Mouse (Mus musculus): ENCODE data around the gene Cacfd1.

- TF ChIP-seq CTCF (IDR thresholded peaks at IDR 0.05; ENCODE audit: borderline replicate concordance, extremely low read depth, insufficient read depth, insufficient read length): no peak
- no peak for TF ChIP-seq POLR2A (IDR thresholded peaks at IDR 0.05; ENCODE audit: borderline replicate concordance, extremely low read depth, insufficient read depth, insufficient read length, poor library complexity, severe bottlenecking)
Observed at GRCm38 (mm10) chr2:27059187-27059586, 49.5 kb downstream of the Cacfd1 start.
